17 mouse cellular contexts compared by ENCODE assay signal in the genomic region with DNA sequence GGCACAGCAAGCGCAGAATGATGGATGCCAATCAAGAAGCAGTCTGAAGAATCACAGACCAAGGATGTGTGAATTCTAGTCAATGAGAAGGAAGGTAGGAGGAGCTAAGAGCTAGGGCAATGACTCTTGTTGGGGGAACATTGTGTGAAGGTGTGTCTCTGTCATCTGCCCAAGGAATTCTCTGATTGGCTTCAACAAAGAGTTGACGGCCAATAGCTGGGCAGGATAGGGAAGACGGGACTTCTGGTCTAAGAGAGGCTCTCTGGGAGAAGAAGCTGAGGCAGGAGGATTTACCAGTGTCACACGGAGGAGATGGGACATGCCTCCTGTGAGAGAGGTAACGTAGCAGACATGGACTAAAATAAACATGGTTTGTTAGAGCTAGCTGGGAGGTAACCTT.
"Had no signal": no experiment of that assay in that cellular context is flagged by ENCODE, and none has a peak within 500 bp of the region (broad histone marks: within the 10 kb centered on the region; RNA-seq: fewer than 3 reads in every experiment).

No protein-coding gene starts in this region.

- H3K27ac ChIP-seq: liver, embryonic 12.5 days; liver, embryonic 14.5 days; macrophage; midbrain, embryonic 13.5 days; midbrain, embryonic 15.5 days; neural tube, embryonic 12.5 days had no signal

- H3K36me3 ChIP-seq: liver, embryonic 12.5 days; midbrain, embryonic 13.5 days; midbrain, embryonic 15.5 days; neural tube, embryonic 12.5 days had no signal

- H3K9ac ChIP-seq: liver, embryonic 12.5 days; liver, embryonic 14.5 days; lung, embryonic 14.5 days; midbrain, embryonic 13.5 days; midbrain, embryonic 15.5 days; neural tube, embryonic 12.5 days had no signal

- ATAC-seq: liver, embryonic 12.5 days; lung, postnatal 0 days; midbrain, embryonic 13.5 days; midbrain, embryonic 15.5 days had no signal

- DNase-seq: lung, postnatal 14 days; lung, postnatal 36 days; retina, postnatal 1 day; right cerebral cortex, adult 18-20 months; thymus, adult 2 months; thymus, postnatal 25 days; thymus, postnatal 4 days had no signal

- H3K4me3 ChIP-seq: liver, embryonic 12.5 days; megakaryocyte, embryonic 14.5 days; midbrain, embryonic 13.5 days; midbrain, embryonic 15.5 days; neural tube, embryonic 12.5 days had no signal

- H3K27me3 ChIP-seq: liver, embryonic 12.5 days; megakaryocyte, embryonic 14.5 days; midbrain, embryonic 13.5 days; midbrain, embryonic 15.5 days; neural tube, embryonic 12.5 days had no signal

- H3K4me2 ChIP-seq: liver, embryonic 12.5 days; lung, embryonic 14.5 days; midbrain, embryonic 11.5 days; midbrain, embryonic 13.5 days; midbrain, embryonic 15.5 days; neural tube, embryonic 12.5 days had no signal

- H3K9me3 ChIP-seq: midbrain, embryonic 15.5 days; neural tube, embryonic 12.5 days had no signal

- H3K4me1 ChIP-seq: liver, embryonic 12.5 days; megakaryocyte, embryonic 14.5 days had no signal
